Mouse (Mus musculus): ENCODE data around the gene B130006D01Rik. TPM values are rescaled to one million over a fixed set of nuclear protein-coding genes. Genes with fewer than 3 reads are reported as not detected.

B130006D01Rik gene
- polyA plus RNA-seq, 1 experiment from 2014 or later, result 1.1 TPM

GRCm38 (mm10) chr11:95760521-95760920, 37.1 kb downstream of the B130006D01Rik start:
- H3K27me3 ChIP-seq (ENCODE audit: insufficient read depth, poor library complexity, severe bottlenecking), result no peaks in the 10 kb centered on the region
- no peaks in the 10 kb centered on the region for H3K4me1 ChIP-seq (replicated peaks)
- no peak for DNase-seq (ENCODE audit: low spot score)
- no peak overlapping the region for H3K4me3 ChIP-seq
- H3K27ac ChIP-seq, result no peak overlapping the region
- WGBS, result 93% methylated on average over 5 of the region's 5 CpGs
- H3K36me3 ChIP-seq, result peaks cover 62% of the 10 kb centered on the region
- no peaks in the 10 kb centered on the region for H3K9me3 ChIP-seq

DNA sequence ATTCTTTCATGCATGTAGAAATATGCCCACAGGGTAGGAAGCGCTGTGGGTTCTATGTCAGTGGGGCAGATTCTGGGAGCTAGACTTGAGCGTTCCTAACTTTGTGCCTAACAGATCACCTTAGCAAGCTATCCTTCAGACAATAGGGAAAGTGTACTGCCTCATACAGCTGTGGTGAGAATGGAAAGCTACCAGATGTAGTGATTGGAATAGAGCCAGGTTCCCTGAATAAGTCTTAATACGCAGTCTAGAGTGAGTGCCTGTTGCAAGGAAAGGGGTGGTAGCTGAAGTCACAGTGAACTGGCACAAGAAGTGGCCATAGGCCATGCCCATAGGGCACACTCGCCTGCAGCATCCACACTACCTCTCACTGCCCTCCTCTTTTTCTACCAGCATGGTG, 39.6 kb downstream of the B130006D01Rik start:
- WGBS, result 97% methylated on average over 4 of the region's 4 CpGs
- no peak overlapping the region for H3K27ac ChIP-seq
- no peaks in the 10 kb centered on the region for H3K27me3 ChIP-seq (ENCODE audit: insufficient read depth, poor library complexity, severe bottlenecking)
- DNase-seq (ENCODE audit: low spot score), result no peak
- H3K9me3 ChIP-seq, result no peaks in the 10 kb centered on the region
- H3K36me3 ChIP-seq, result peaks cover 45% of the 10 kb centered on the region
- H3K4me1 ChIP-seq (replicated peaks), result no peaks in the 10 kb centered on the region
- no peak overlapping the region for H3K4me3 ChIP-seq

DNA sequence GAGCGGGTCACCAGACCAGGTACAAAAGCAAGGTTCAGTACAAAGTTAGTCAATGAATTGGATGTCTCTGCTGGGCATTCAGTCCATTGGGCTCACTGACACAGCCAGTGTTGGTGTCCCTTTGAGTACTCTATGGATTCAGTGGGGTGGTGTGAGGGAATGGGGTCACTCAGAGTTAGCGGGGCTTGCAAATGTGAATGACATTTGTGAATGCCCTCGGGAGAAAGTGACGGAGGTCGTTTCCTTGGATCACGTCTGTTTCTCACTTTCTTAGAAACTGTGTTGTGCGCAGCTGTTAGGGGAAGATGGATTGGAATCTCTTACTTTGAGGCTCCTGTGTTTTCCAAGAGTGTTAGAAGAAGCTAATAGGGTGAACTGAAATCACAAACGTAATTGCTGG, 41.4 kb downstream of the B130006D01Rik start:
- H3K36me3 ChIP-seq, result peaks cover 43% of the 10 kb centered on the region
- no peaks in the 10 kb centered on the region for H3K27me3 ChIP-seq (ENCODE audit: insufficient read depth, poor library complexity, severe bottlenecking)
- 70% methylated on average over 8 of the region's 8 CpGs for WGBS
- no peak overlapping the region for H3K27ac ChIP-seq
- no peaks in the 10 kb centered on the region for H3K4me1 ChIP-seq (replicated peaks)
- no peak overlapping the region for H3K4me3 ChIP-seq
- DNase-seq (ENCODE audit: low spot score), result no peak
- no peaks in the 10 kb centered on the region for H3K9me3 ChIP-seq

DNA sequence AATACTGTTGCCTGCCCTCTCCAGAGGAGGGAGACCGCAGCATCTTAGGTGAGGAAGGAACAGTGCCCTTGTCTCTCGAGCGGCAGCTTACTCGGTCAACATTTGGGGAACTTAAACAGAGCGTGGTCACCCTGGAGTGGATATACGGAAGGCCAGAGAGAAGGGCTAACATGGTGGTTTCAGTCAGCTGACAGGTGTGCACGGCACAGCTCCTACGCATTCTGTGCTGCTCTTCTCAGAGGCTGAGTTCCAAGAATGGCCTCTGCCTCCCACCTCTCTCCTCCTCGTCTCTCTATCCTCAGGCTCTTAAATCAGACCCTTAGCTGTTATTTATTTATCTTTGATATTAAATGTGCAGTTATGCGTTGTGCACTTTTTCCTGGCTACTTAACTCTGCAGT, 41.9 kb downstream of the B130006D01Rik start:
- Histone ChIP-seq H3K36me3 (peaks cover 41% of the 10 kb centered on the region), H3K27me3 (ENCODE audit: insufficient read depth, poor library complexity, severe bottlenecking) (no peaks in the 10 kb centered on the region), H3K4me1 (replicated peaks) (no peaks in the 10 kb centered on the region), H3K9me3 (no peaks in the 10 kb centered on the region), H3K27ac (no peak overlapping the region), H3K4me3 (no peak overlapping the region)
- WGBS, result 89% methylated on average over 10 of the region's 10 CpGs
- DNase-seq (ENCODE audit: low spot score), result no peak

GRCm38 (mm10) chr11:95768244-95768643, 44.9 kb downstream of the B130006D01Rik start:
- no peak for DNase-seq (ENCODE audit: low spot score)
- Histone ChIP-seq H3K4me3 (no peak overlapping the region), H3K27me3 (ENCODE audit: insufficient read depth, poor library complexity, severe bottlenecking) (no peaks in the 10 kb centered on the region), H3K9me3 (no peaks in the 10 kb centered on the region), H3K27ac (no peak overlapping the region), H3K4me1 (replicated peaks) (peaks cover 11% of the 10 kb centered on the region), H3K36me3 (peaks cover 29% of the 10 kb centered on the region)
- WGBS, result 88% methylated on average over 6 of the region's 6 CpGs

DNA sequence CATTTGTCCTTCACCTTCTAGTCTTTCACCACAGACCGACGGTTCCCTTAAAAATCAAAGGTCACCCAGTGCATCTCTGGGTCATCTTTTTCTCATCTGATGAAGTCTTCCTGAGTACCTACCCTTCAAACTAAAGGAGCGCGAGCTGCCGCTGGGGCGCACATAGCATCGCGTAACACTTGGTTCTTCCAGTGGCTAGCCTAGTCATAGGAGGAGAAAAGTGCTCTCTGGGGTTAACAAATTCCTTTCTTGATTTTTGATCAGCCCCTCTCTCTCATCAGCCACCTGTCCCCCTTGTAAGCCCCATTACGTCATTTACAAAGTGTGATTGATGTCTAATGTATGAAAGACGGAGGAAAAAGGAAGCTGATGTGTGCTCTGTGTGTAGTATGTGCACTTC, 45.8 kb downstream of the B130006D01Rik start:
- no peak for DNase-seq (ENCODE audit: low spot score)
- 88% methylated on average over 10 of the region's 10 CpGs for WGBS
- Histone ChIP-seq H3K4me3 (no peak overlapping the region), H3K27me3 (ENCODE audit: insufficient read depth, poor library complexity, severe bottlenecking) (no peaks in the 10 kb centered on the region), H3K36me3 (peaks cover 20% of the 10 kb centered on the region), H3K4me1 (replicated peaks) (peaks cover 11% of the 10 kb centered on the region), H3K9me3 (no peaks in the 10 kb centered on the region), H3K27ac (no peak overlapping the region)

- H3K36me3 ChIP-seq, result peaks cover 8% of the 10 kb centered on the region; the same call in 1 of the 2 replicates
- H3K27me3 ChIP-seq (ENCODE audit: insufficient read depth, poor library complexity, severe bottlenecking), result no peaks in the 10 kb centered on the region
- DNase-seq (ENCODE audit: low spot score), result no peak
- 66% methylated on average over 9 of the region's 9 CpGs for WGBS
- 0 out of 2 replicates have a peak overlapping the region, but pooled peaks have one; percentile 40 for H3K27ac ChIP-seq
- peaks cover 11% of the 10 kb centered on the region for H3K4me1 ChIP-seq (replicated peaks)
- H3K4me3 ChIP-seq, result no peak overlapping the region
- no peaks in the 10 kb centered on the region for H3K9me3 ChIP-seq
These were observed 47.5 kb downstream of the B130006D01Rik start for GRCm38 (mm10) chr11:95770720-95771364.

- Histone ChIP-seq H3K9me3 (no peaks in the 10 kb centered on the region), H3K4me1 (replicated peaks) (peaks cover 11% of the 10 kb centered on the region), H3K36me3 (peaks cover 8% of the 10 kb centered on the region; the same call in 1 of the 2 replicates), H3K27ac (no peak overlapping the region), H3K4me3 (no peak overlapping the region), H3K27me3 (ENCODE audit: insufficient read depth, poor library complexity, severe bottlenecking) (no peaks in the 10 kb centered on the region)
- 86% methylated on average over 8 of the region's 8 CpGs for WGBS
- no peak for DNase-seq (ENCODE audit: low spot score)
These were observed 48.3 kb downstream of the B130006D01Rik start for GRCm38 (mm10) chr11:95771665-95772064.

DNA sequence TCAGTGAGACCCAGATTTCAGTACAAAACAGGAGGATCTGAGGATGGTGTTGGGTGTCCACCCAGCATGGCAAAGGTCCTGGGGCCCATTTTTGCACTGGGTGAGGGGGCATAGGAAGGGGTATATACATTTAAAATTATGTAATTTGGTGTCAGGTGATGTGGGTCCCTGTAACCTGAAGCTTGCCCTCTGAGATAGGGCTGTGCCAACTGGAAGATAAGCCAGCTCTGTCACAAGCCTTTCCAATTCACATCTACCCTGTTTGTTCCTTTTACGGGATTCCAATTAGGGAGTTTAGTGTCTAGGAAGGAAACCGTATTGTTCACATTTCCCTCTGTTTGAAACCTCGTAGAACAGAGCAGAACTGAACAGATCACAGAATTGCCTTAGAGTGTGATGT, 49.9 kb downstream of the B130006D01Rik start:
- Histone ChIP-seq H3K9me3 (no peaks in the 10 kb centered on the region), H3K4me1 (replicated peaks) (peaks cover 11% of the 10 kb centered on the region), H3K27me3 (ENCODE audit: insufficient read depth, poor library complexity, severe bottlenecking) (no peaks in the 10 kb centered on the region), H3K4me3 (no peak overlapping the region), H3K36me3 (peaks cover 8% of the 10 kb centered on the region; the same call in 1 of the 2 replicates), H3K27ac (no peak overlapping the region)
- 92% methylated on average over 3 of the region's 3 CpGs for WGBS
- DNase-seq (ENCODE audit: low spot score), result no peak

Other genes with a start within 250 kb of the B130006D01Rik start
- gene Nxph3, start 209.0 kb upstream of the B130006D01Rik start, polyA plus RNA-seq (2016; fragmentation: Nextera tagmentation; extraction: Ambion mirVana), result 0.46 and 0.75 TPM in 2 replicates
- gene Ngfr, start 135.9 kb upstream of the B130006D01Rik start, polyA plus RNA-seq (2016; fragmentation: Nextera tagmentation; extraction: Ambion mirVana), result 28.7 and 51.6 TPM in 2 replicates
- gene Phb, start 56.6 kb upstream of the B130006D01Rik start, polyA plus RNA-seq (2016; fragmentation: Nextera tagmentation; extraction: Ambion mirVana), result 222 and 248 TPM in 2 replicates
- gene Zfp652, start 10.9 kb upstream of the B130006D01Rik start, polyA plus RNA-seq (2016; fragmentation: Nextera tagmentation; extraction: Ambion mirVana), result 16.7 and 17.2 TPM in 2 replicates
- gene Phospho1, start 100.9 kb downstream of the B130006D01Rik start, polyA plus RNA-seq (2016; fragmentation: Nextera tagmentation; extraction: Ambion mirVana), result 0.42 and 0.86 TPM in 2 replicates
- 7.9 and 8.4 TPM in 2 replicates for gene Gngt2, start 113.6 kb downstream of the B130006D01Rik start, polyA plus RNA-seq (2016; fragmentation: Nextera tagmentation; extraction: Ambion mirVana)
- 3.5 and 4.4 TPM in 2 replicates for gene Abi3, start 118.9 kb downstream of the B130006D01Rik start, polyA plus RNA-seq (2016; fragmentation: Nextera tagmentation; extraction: Ambion mirVana)
- 0.14 and 0.39 TPM in 2 replicates for gene B4galnt2, start 191.3 kb downstream of the B130006D01Rik start, polyA plus RNA-seq (2016; fragmentation: Nextera tagmentation; extraction: Ambion mirVana)